Mouse (Mus musculus): ENCODE data around the gene Arhgap32. TPM values are rescaled to one million over a fixed set of nuclear protein-coding genes. Genes with fewer than 3 reads are reported as not detected.

Gene Arhgap32
- polyA plus RNA-seq, 1 experiment, result 1.5 TPM

DNA sequence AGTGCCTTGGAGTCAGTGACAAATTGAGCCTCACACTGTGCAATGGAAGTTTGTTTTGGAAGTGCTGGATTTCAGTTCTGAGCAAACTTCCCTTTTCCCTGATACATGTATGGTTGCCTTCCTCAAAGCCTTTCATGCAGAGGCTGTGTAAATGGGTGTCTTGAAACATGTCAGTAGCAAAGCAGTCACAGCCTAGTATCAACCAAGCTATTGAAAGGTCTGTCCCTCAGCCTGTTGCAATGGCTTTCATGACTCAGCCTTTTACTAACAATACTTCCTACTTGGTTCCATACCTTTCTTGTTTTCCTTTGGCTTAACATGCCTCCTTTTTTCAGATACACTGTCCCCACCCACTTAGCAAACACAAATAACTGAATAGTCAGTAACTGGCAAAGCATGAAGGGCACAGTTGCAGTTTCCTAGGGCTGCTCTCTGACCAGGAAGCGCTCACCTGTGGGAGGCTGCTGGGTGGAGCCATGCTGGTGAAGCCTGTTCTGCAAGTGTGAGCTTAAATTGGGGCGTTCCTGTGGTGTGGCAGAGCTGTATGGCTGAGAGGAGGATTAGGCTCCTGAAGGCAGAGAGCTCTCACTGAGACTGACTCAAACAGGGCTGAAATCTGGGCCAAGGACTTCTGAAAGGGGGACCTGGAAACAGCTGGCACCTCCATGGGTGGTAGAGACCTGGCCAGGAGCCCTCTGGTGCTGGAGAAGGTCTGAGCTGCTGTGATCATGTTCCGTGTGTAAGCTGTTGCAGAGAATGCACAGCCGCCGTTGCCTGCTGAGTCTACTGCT, 108.0 kb downstream of the Arhgap32 start:
- H3K36me3 ChIP-seq (ENCODE audit: control insufficient read depth, insufficient read depth), result no peaks in the 10 kb centered on the region
- TF ChIP-seq POLR2AphosphoS2 (IDR thresholded peaks at IDR 0.05; ENCODE audit: insufficient read length, low read depth) (no peak), POLR2A (IDR thresholded peaks at IDR 0.05; ENCODE audit: insufficient read length, low read depth) (no peak)
- no peak overlapping the region for H3K4me2 ChIP-seq (ENCODE audit: low read depth)
- no peaks in the 10 kb centered on the region for H3K79me2 ChIP-seq (ENCODE audit: control insufficient read depth, insufficient read depth)
- no peaks in the 10 kb centered on the region for H3K27me3 ChIP-seq (ENCODE audit: control insufficient read depth, insufficient read depth, insufficient read length)
- H3K4me3 ChIP-seq, result no peak overlapping the region
- H3ac ChIP-seq (ENCODE audit: control insufficient read depth, insufficient read length), result no peak overlapping the region

DNA sequence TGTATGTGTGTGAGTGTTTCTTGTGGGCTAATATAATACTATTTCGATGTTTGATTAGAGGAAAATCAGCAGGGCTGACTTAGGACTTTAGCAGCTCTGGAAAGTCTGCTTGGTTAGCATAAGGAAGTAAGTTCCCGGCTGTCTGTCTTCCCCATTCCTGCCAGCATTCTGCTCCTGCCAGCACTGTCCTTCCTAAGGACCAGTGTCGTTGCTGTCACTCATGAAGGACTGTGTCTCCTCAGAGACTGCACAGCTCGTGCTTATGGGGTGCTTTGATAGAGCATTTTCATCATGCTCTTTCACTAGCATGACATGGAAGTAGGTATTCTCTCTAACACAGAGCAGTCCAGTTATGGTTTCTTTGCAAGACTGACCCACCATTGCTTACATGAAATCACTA, 109.0 kb downstream of the Arhgap32 start:
- TF ChIP-seq MAX (IDR thresholded peaks at IDR 0.05; ENCODE audit: low read depth), result no peak
- TF ChIP-seq REST (IDR thresholded peaks at IDR 0.05; ENCODE audit: insufficient read depth, insufficient read length), result no peak
- no peak for TF ChIP-seq E2F4 (IDR thresholded peaks at IDR 0.05; ENCODE audit: insufficient read depth)
- TF ChIP-seq POLR2AphosphoS2 (IDR thresholded peaks at IDR 0.05; ENCODE audit: insufficient read length, low read depth), result no peak
- TF ChIP-seq CEBPB (IDR thresholded peaks at IDR 0.05; ENCODE audit: insufficient read depth, poor library complexity, severe bottlenecking), result no peak
- TF ChIP-seq TCF3 (IDR thresholded peaks at IDR 0.05; ENCODE audit: insufficient read length, low read depth), result no peak
- TF ChIP-seq SRF (IDR thresholded peaks at IDR 0.05; ENCODE audit: control insufficient read depth, insufficient read length, low read depth), result no peak
- no peak overlapping the region for H3ac ChIP-seq (ENCODE audit: control insufficient read depth, insufficient read length)
- no peak overlapping the region for H3K4me2 ChIP-seq (ENCODE audit: low read depth)
- H3K27me3 ChIP-seq (ENCODE audit: control insufficient read depth, insufficient read depth, insufficient read length), result no peaks in the 10 kb centered on the region
- no peak overlapping the region for H3K4me3 ChIP-seq
- H3K79me2 ChIP-seq (ENCODE audit: control insufficient read depth, insufficient read depth), result no peaks in the 10 kb centered on the region
- no peaks in the 10 kb centered on the region for H3K36me3 ChIP-seq (ENCODE audit: control insufficient read depth, insufficient read depth)

DNA sequence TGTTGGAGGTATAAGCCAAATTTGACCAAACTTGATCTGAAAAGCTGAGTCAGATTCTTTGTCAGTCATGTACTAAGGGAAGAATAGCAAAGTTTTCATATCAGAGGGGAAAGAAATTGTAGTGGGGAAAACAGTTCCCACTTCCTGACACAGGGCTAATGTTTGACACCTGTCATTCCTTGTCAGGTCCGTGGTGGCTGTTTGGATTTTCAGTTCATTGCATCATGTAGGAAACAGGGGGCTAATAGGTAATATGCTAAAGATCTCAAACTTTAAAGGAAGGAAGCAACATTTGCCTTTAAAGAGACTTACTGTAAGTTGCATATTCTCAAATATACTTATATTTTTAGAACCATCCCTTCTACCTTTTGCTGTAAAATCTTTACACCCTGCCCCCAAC, 109.6 kb downstream of the Arhgap32 start:
- TF ChIP-seq TCF3 (IDR thresholded peaks at IDR 0.05; ENCODE audit: insufficient read length, low read depth) (no peak), E2F4 (IDR thresholded peaks at IDR 0.05; ENCODE audit: insufficient read depth) (no peak), POLR2A (IDR thresholded peaks at IDR 0.05; ENCODE audit: insufficient read length, low read depth) (no peak), USF1 (IDR thresholded peaks at IDR 0.05; ENCODE audit: low read depth) (no peak), SRF (IDR thresholded peaks at IDR 0.05; ENCODE audit: control insufficient read depth, insufficient read length, low read depth) (no peak), POLR2AphosphoS2 (IDR thresholded peaks at IDR 0.05; ENCODE audit: insufficient read length, low read depth) (no peak), REST (IDR thresholded peaks at IDR 0.05; ENCODE audit: insufficient read depth, insufficient read length) (no peak), MAX (IDR thresholded peaks at IDR 0.05; ENCODE audit: low read depth) (no peak), MYOG (IDR thresholded peaks at IDR 0.05; ENCODE audit: control insufficient read depth in 1 of 3, insufficient read depth in 1 of 3, insufficient read length in 2 of 3, low read depth in 2 of 3) (no peak), MYOD1 (IDR thresholded peaks at IDR 0.05; ENCODE audit: control insufficient read depth in 1 of 3, insufficient read length in 2 of 3, low read depth in 2 of 3) (peak in 2 of 3 experiments; percentile 26 to 79), CEBPB (IDR thresholded peaks at IDR 0.05; ENCODE audit: insufficient read depth, poor library complexity, severe bottlenecking) (peak; percentile 50; the same call in 1 of the 2 replicates), TCF12 (IDR thresholded peaks at IDR 0.05; ENCODE audit: insufficient read depth, poor library complexity, severe bottlenecking) (no peak)
- H3K27me3 ChIP-seq (ENCODE audit: control insufficient read depth, insufficient read depth, insufficient read length), result no peaks in the 10 kb centered on the region
- no peak overlapping the region for H3K4me3 ChIP-seq
- no peaks in the 10 kb centered on the region for H3K36me3 ChIP-seq (ENCODE audit: control insufficient read depth, insufficient read depth)
- H3ac ChIP-seq (ENCODE audit: control insufficient read depth, insufficient read length), result no peak overlapping the region
- no peaks in the 10 kb centered on the region for H3K79me2 ChIP-seq (ENCODE audit: control insufficient read depth, insufficient read depth)
- peak overlapping the region; percentile 19 for H3K4me2 ChIP-seq (ENCODE audit: low read depth)

DNA sequence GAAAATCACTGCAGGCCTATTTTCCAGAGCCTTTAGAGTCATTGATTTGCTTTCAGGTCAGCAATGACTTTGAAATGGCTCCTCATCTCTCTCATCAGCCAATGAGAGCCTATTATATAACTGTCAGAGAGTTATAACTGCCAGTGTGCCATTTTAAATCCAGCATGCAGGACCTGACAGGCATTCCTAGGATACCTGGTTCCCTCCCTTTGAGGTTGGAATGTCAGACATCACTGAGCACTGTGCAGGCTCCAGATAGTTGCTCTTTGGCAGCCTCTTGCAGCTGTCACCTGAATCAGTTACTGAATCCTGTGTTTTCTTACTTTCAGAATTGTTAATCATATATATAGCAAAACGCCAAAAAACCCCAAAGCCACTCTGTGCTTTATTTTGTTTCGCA, 111.1 kb downstream of the Arhgap32 start:
- H3K27me3 ChIP-seq (ENCODE audit: control insufficient read depth, insufficient read depth, insufficient read length), result no peaks in the 10 kb centered on the region
- no peaks in the 10 kb centered on the region for H3K79me2 ChIP-seq (ENCODE audit: control insufficient read depth, insufficient read depth)
- H3K36me3 ChIP-seq (ENCODE audit: control insufficient read depth, insufficient read depth), result no peaks in the 10 kb centered on the region
- H3ac ChIP-seq (ENCODE audit: control insufficient read depth, insufficient read length), result no peak overlapping the region
- H3K4me3 ChIP-seq, result no peak overlapping the region
- TF ChIP-seq REST (IDR thresholded peaks at IDR 0.05; ENCODE audit: insufficient read depth, insufficient read length), result no peak
- H3K4me2 ChIP-seq (ENCODE audit: low read depth), result peak overlapping the region; percentile 32

DNA sequence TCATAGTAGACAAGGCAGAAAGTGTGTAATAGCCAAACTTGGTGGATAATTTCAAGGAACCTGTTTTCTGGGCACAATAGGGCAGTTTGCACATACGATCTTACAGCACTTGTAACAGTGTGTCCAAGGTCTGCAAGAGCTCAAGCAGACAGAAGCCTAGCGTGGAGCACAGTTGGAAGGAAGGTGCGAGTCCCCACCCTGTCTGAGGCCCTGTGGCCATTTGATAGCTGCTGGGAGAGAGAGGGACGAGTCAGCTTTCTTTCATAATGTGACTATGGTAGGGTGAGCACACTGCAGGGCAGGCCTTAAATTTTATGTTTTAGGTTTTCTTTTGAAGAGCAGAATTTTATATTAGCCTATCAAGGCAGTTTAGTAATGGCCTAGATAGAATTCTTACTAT, 117.7 kb downstream of the Arhgap32 start:
- Histone ChIP-seq H3K4me3 (no peak overlapping the region), H3K36me3 (ENCODE audit: control insufficient read depth, insufficient read depth) (no peaks in the 10 kb centered on the region), H3K27me3 (ENCODE audit: control insufficient read depth, insufficient read depth, insufficient read length) (no peaks in the 10 kb centered on the region), H3K79me2 (ENCODE audit: control insufficient read depth, insufficient read depth) (no peaks in the 10 kb centered on the region), H3ac (ENCODE audit: control insufficient read depth, insufficient read length) (no peak overlapping the region), H3K4me2 (ENCODE audit: low read depth) (no peak overlapping the region)
- TF ChIP-seq E2F4 (IDR thresholded peaks at IDR 0.05; ENCODE audit: insufficient read depth), result no peak
- no peak for TF ChIP-seq TCF3 (IDR thresholded peaks at IDR 0.05; ENCODE audit: insufficient read length, low read depth)
- TF ChIP-seq TCF12 (IDR thresholded peaks at IDR 0.05; ENCODE audit: insufficient read depth, poor library complexity, severe bottlenecking), result no peak
- TF ChIP-seq SRF (IDR thresholded peaks at IDR 0.05; ENCODE audit: control insufficient read depth, insufficient read length, low read depth), result no peak
- TF ChIP-seq REST (IDR thresholded peaks at IDR 0.05; ENCODE audit: insufficient read depth, insufficient read length), result no peak
- TF ChIP-seq POLR2A (IDR thresholded peaks at IDR 0.05; ENCODE audit: insufficient read length, low read depth), result no peak
- TF ChIP-seq USF1 (IDR thresholded peaks at IDR 0.05; ENCODE audit: low read depth), result no peak
- no peak for TF ChIP-seq MAX (IDR thresholded peaks at IDR 0.05; ENCODE audit: low read depth)
- TF ChIP-seq CEBPB (IDR thresholded peaks at IDR 0.05; ENCODE audit: insufficient read depth, poor library complexity, severe bottlenecking), result no peak
- TF ChIP-seq MYOD1 (IDR thresholded peaks at IDR 0.05; ENCODE audit: control insufficient read depth in 1 of 3, insufficient read length in 2 of 3, low read depth in 2 of 3), result no peak
- TF ChIP-seq POLR2AphosphoS2 (IDR thresholded peaks at IDR 0.05; ENCODE audit: insufficient read length, low read depth), result no peak
- no peak for TF ChIP-seq MYOG (IDR thresholded peaks at IDR 0.05; ENCODE audit: control insufficient read depth in 1 of 3, insufficient read depth in 1 of 3, insufficient read length in 2 of 3, low read depth in 2 of 3)
